Mouse (Mus musculus) embryonic facial prominence, embryonic 14.5 days (tissue): ENCODE data around the gene Nudt14. TPM values are rescaled to one million over a fixed set of nuclear protein-coding genes. Genes with fewer than 3 reads are reported as not detected.

Source experiments
- ATAC-seq: fragments of 200-750 bp; cut with Nextera tagmentation; 2 replicates; pipeline ENCODE4 v1.8.0; 2017; ENCODE audit warnings: low read depth, moderate number of reproducible peaks, moderate TSS enrichment
- DNase-seq: peaks from one replicate; pipeline ENCODE4 v3.0.0-alpha.2; 2015; ENCODE audit warnings: low spot score
- H3K27ac ChIP-seq: fragments of 300-500 bp; sonication (generic); replicated peaks from 2 replicates; pipeline ENCODE4 v1.5.1; 2014; ENCODE audit warnings: low read depth, mild to moderate bottlenecking, low read length, moderate library complexity
- H3K27me3 ChIP-seq: fragments of 300-500 bp; sonication (generic); replicated peaks from 2 replicates; pipeline ENCODE4 v1.6.1; 2014; ENCODE audit warnings: low read length; ENCODE audit not compliant: control insufficient read depth, insufficient read depth
- H3K36me3 ChIP-seq: fragments of 300-500 bp; sonication (generic); 2 replicates; pipeline ENCODE4 v1.6.1; 2014; ENCODE audit warnings: low read length, mixed read lengths; ENCODE audit not compliant: control insufficient read depth, insufficient read depth
- H3K4me1 ChIP-seq: fragments of 300-500 bp; sonication (generic); 2 replicates; pipeline ENCODE4 v1.6.1; 2014; ENCODE audit warnings: antibody characterized with exemption, low read length; ENCODE audit not compliant: control insufficient read depth, insufficient read depth
- H3K4me2 ChIP-seq: fragments of 300-500 bp; sonication (generic); 2 replicates; pipeline ENCODE4 v1.6.1; 2014; ENCODE audit warnings: low read depth, mild to moderate bottlenecking, low read length, moderate library complexity, mixed read lengths
- H3K4me3 ChIP-seq: fragments of 300-500 bp; sonication (generic); 2 replicates; pipeline ENCODE4 v1.5.1; 2014; ENCODE audit warnings: low read depth, mild to moderate bottlenecking, low read length
- H3K9ac ChIP-seq: fragments of 300-500 bp; sonication (generic); 2 replicates; pipeline ENCODE4 v1.6.1; 2014; ENCODE audit warnings: low read depth, mild to moderate bottlenecking, low read length, moderate library complexity, mixed read lengths
- H3K9me3 ChIP-seq: fragments of 300-500 bp; sonication (generic); 2 replicates; pipeline ENCODE4 v1.6.1; 2016; ENCODE audit warnings: low read length; ENCODE audit not compliant: control insufficient read depth
- WGBS: fragments of 180-500 bp; shearing (Covaris S2); extraction: QIAGEN DNeasy Blood & Tissue Kit; methylation state at CpG from one replicate; pipeline ENCODE4 v1.1.7; 2014; 5-methylcytosine and 5-hydroxymethylcytosine counted together
- polyA plus RNA-seq: library from polyadenylated mRNA; unstranded; fragments of >200 nt; fragmentation: Nextera tagmentation; extraction: Ambion mirVana; gene quantifications from 2 replicates; pipeline ENCODE4 v1.2.1, GENCODE M21; 2014

Gene Nudt14
- 87.3 and 87.4 TPM in 2 replicates for polyA plus RNA-seq

DNA sequence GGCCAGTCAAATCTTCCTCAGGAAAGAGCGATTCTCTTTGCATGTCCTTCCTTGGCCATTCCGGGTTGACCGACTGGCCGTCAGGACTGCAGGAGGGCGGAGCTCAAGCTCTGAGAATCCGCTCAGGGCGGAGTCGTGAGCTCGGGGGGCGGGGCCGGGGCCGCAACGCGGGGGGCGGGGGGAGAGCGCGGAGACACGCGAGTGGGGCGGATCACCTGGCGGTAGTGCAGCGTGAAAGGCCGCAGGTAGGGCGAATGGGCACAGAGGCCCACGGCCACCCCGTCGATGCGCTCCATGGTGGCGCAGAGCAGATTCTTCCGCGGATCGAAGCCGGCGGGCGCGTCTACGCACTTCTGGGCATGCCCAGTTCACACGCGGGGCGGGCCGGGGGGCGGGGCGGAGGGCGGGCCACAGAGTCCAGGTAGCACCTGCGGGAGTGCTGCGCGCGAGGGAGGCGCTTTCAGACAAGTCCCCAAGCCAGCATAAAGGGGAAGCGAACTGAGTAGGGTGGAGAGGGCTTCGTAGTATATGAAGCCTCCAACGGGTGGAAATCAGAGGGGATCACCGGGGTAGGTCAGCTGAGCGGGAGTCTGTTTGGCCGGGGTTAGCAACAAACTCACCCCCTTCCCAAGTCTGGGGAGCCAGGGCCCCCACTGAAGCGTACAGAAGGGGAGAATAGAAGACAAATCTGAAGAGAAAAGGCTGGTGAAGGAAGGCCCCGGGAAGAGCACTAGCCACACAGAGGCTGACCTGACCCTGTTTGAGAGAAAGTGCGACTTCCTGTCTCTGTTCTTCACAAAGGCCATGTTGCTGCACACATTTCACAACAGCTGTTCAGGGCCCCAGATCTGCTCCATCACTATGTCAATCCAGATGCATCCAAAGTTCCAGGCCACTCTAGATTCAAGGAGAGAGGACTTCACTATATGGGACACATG lies at the start of gene Nudt14:
Gene Nudt14 (minus strand): TSS at position 349 of the 938 bp plus-strand sequence.
- WGBS = 3% methylated on average over 40 of the region's 58 CpGs
- H3K9ac ChIP-seq = peak within 1 kb of the TSS; percentile 78
- peak within 1 kb of the TSS; percentile 77 for H3K4me2 ChIP-seq
- H3K36me3 ChIP-seq = no peaks in the 10 kb centered on the region
- peaks cover 19% of the 10 kb centered on the region for H3K4me1 ChIP-seq
- H3K9me3 ChIP-seq = no peaks in the 10 kb centered on the region
- peak within 1 kb of the TSS; percentile 66 for H3K4me3 ChIP-seq
- H3K27me3 ChIP-seq = no peaks in the 10 kb centered on the region
- peak; percentile 84 for ATAC-seq
- peak within 1 kb of the TSS; percentile 63; the same call in 1 of the 2 replicates for H3K27ac ChIP-seq
- peak; percentile 88 for DNase-seq

DNA sequence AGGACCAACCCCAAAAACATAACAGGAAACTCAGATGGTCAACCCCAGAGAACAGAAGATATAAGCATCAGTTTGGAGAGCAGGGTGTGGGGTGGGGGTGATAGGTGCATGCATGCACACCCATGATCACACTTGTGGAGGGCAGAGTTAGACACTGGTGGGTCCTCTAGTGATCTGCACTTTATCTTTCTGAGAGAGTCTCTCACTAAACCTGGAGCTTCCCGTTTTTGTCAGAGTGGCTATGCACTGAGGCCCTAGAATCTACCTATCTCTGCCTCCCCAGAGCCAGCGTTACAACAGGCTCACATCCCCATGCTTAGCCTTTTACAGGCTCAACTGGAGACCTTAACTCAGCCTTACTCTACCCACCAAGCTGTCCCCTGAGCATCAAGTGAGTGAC lies 49.5 kb upstream of the Nudt14 start:
- 92% methylated on average over 2 of the region's 2 CpGs for WGBS
- Histone ChIP-seq H3K27me3 (no peaks in the 10 kb centered on the region), H3K36me3 (peaks cover 46% of the 10 kb centered on the region), H3K27ac (no peak overlapping the region), H3K9me3 (no peaks in the 10 kb centered on the region), H3K4me1 (no peaks in the 10 kb centered on the region), H3K9ac (no peak overlapping the region), H3K4me3 (no peak overlapping the region), H3K4me2 (no peak overlapping the region)
- no peak for DNase-seq
- ATAC-seq = no peak

DNA sequence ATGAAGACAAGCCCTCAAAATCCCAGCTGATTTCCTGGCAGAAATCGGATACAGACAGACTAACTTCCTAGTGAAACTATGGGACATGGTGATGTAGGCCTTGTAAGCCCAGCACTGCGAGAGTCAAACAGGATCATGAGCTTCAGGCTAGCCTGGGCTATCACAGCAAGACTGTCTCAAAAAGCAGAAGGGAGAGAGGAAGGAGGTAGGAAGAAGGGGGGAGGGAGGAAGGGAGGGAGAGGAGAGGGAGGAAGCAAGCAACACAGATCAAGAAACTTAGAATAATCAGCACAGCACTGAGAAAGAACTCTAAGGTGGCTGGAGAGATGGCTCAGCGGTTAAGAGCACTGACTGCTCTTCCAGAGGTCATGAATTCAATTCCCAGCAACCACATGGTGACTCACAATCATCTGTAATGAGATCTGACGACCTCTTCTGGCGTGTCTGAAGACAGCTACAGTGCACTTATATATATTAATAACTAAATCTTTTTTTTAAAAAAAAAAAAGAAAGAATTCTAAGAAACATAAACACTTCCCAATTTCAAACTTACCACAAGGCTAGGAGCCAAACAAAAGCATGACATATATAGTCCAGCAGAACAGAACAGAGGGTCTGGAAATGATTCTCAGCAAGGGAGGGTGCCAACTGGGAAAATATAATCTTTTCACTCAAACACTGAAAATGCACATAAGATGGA lies 48.9 kb upstream of the Nudt14 start:
- ATAC-seq = no peak

DNA sequence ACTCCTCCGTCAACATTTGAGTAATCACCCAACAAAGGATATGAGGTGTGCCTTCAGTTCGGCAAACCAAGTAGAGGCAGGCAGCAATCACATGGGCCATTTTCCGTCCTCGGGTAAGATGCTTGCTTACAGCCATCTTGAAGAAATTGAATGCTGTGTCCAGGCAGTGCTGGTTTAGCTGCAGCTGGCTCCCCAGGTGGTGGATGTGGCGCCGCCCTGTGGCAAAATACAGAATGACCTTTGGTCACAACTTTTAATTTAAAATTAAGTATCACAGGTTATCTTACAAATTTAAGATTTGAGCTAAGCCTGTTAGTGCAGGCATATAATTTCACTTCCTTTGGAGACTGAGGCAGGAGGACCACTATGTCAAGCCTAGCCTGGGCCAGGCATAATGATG lies 46.0 kb upstream of the Nudt14 start:
- Histone ChIP-seq H3K9ac (no peak overlapping the region), H3K36me3 (peaks cover 63% of the 10 kb centered on the region), H3K27ac (no peak overlapping the region), H3K4me3 (no peak overlapping the region), H3K27me3 (no peaks in the 10 kb centered on the region), H3K4me2 (no peak overlapping the region), H3K4me1 (no peaks in the 10 kb centered on the region), H3K9me3 (no peaks in the 10 kb centered on the region)
- 66% methylated on average over 6 of the region's 6 CpGs for WGBS
- ATAC-seq (no peak), DNase-seq (no peak)

More for the DNA sequence above, 48.9 kb upstream of the Nudt14 start:
- Histone ChIP-seq H3K36me3 (peaks cover 48% of the 10 kb centered on the region), H3K4me3 (no peak overlapping the region), H3K9me3 (no peaks in the 10 kb centered on the region), H3K27ac (no peak overlapping the region), H3K27me3 (no peaks in the 10 kb centered on the region), H3K9ac (no peak overlapping the region), H3K4me2 (no peak overlapping the region), H3K4me1 (no peaks in the 10 kb centered on the region)
- 77% methylated on average over 5 of the region's 5 CpGs for WGBS
- peak; percentile 40 for DNase-seq

DNA sequence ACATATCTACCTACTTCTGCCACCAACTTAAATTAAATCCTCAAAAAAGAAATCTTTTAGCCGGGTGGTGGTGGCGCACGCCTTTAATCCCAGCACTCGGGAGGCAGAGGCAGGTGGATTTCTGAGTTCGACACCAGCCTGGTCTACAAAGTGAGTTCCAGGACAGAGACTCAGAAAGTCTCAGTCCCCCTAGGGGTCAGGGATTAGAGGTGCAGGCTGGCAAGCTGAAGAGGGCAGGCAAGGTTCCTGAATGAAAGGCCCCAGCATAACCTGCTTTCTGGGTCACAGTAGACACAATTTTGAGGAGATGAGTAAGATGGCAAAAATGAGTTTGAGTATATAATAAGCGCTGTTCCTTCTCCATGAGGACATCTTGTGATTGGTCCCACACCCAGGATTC lies 43.4 kb upstream of the Nudt14 start:
- ATAC-seq (no peak), DNase-seq (no peak)
- H3K36me3 ChIP-seq = peaks cover 75% of the 10 kb centered on the region
- H3K4me2 ChIP-seq = no peak overlapping the region
- H3K27ac ChIP-seq = no peak overlapping the region
- H3K9me3 ChIP-seq = no peaks in the 10 kb centered on the region
- WGBS = 91% methylated on average over 6 of the region's 6 CpGs
- H3K4me3 ChIP-seq = no peak overlapping the region
- no peaks in the 10 kb centered on the region for H3K27me3 ChIP-seq
- H3K4me1 ChIP-seq = no peaks in the 10 kb centered on the region
- no peak overlapping the region for H3K9ac ChIP-seq

DNA sequence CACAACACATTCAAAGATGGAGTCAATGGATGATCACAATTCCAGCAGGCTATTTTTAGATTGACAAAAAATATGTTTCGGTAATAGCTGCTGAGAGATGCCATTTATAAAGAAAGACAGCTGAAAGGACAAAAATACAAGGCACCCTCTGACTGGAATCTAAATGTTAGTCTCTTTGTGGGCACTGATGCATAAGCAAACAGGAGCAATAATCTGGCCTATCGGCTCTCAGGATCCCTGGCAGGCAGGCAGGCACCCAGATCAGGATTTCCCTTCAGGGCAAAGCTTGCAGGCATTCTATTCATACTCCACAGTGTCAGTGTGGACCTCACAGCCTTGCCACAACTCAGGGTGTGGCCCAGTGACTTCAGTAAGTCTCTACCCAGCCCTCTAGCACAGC lies 40.1 kb upstream of the Nudt14 start:
- Histone ChIP-seq H3K4me1 (peaks cover 3% of the 10 kb centered on the region), H3K9me3 (no peaks in the 10 kb centered on the region), H3K9ac (no peak overlapping the region), H3K27me3 (no peaks in the 10 kb centered on the region), H3K27ac (0 out of 2 replicates have a peak overlapping the region, but pooled peaks have one; percentile 48), H3K4me3 (no peak overlapping the region), H3K36me3 (peaks cover 89% of the 10 kb centered on the region), H3K4me2 (no peak overlapping the region)
- DNase-seq = peak; percentile 19
- WGBS = 78% methylated on average over 2 of the region's 2 CpGs
- ATAC-seq = peak; percentile 35; the same call in 1 of the 2 replicates

DNA sequence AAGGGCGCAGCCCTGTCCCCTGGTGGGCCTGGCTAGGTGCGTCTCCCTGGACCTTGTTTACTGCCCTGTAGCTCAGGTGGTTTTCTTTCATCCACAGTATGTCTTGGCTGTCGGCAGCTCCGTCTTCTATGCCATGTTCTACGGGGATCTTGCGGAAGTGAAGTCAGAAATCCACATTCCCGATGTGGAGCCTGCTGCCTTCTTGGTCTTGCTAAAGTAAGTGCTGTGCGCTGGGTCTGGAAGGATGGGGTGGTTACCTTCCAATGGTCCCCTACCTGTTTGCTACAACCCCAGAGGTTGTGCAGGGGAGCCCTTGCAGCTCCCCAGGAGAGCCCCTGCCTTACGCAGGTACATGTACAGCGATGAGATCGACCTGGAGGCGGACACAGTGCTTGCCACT lies 35.2 kb upstream of the Nudt14 start:
- Histone ChIP-seq H3K27ac (peak overlapping the region; percentile 83), H3K36me3 (peaks cover 74% of the 10 kb centered on the region), H3K4me3 (peak overlapping the region; percentile 59), H3K27me3 (no peaks in the 10 kb centered on the region), H3K9me3 (no peaks in the 10 kb centered on the region), H3K9ac (peak overlapping the region; percentile 83), H3K4me1 (peaks cover 3% of the 10 kb centered on the region), H3K4me2 (peak overlapping the region; percentile 61)
- ATAC-seq (no peak), DNase-seq (no peak)
- 40% methylated on average over 12 of the region's 12 CpGs for WGBS

DNA sequence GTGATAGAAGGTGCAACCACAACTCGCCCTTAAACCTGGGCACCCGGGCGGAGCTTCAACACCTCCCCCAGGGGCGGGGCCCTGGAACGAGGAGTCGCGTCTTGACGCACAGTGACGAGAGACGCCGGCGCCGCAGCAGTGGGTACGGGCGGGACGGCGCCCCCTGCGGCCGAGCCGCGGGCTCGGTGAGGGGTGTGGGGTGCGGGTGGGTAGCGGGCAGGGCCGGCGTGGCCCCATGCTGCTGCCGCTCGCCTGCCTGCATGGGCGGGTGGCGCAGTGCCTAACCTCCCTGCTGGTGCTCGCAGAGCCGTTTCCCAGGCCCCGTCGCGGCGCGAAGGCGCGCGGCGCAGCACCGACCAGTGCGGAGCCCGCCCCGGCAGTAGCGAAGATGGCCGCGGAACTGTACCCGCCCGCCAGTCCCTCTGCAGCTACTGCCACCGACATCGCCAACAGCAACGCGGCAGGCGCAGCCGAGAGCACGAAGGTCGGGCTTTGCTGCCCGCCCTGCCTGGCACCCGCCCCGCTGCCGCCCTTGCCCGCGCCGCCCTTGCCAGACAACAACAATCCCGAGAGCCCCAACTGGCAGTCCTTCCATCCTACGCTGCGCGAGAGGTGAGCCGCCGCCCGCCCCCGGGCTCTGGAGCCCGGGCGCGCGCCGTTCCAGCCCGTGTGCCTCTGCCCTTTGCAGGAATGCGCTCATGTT lies 34.6 kb upstream of the Nudt14 start, which contains the start of gene Btbd6:
Gene Btbd6 (plus strand): TSS at position 112 of the 703 bp plus-strand sequence.
- H3K4me3 ChIP-seq = peak within 1 kb of the TSS; percentile 59
- H3K9me3 ChIP-seq = no peaks in the 10 kb centered on the region
- peak within 1 kb of the TSS; percentile 61 for H3K4me2 ChIP-seq
- peak within 1 kb of the TSS; percentile 83 for H3K27ac ChIP-seq
- DNase-seq (peak; percentile 95), ATAC-seq (peak; percentile 97)
- WGBS = 2% methylated on average over 31 of the region's 80 CpGs
- H3K4me1 ChIP-seq = peaks cover 3% of the 10 kb centered on the region
- H3K27me3 ChIP-seq = no peaks in the 10 kb centered on the region
- peak within 1 kb of the TSS; percentile 83 for H3K9ac ChIP-seq
- H3K36me3 ChIP-seq = peaks cover 74% of the 10 kb centered on the region
